Mouse (Mus musculus): ENCODE measurements at regions not wholly inside any gene's neighbourhood (a gene's known extent, or its start where the extent isn't known, plus 50 kb on each side); places are given as distances from the start of the nearest gene placed in this dataset.
A peak's percentile ranks its signal among the peaks of the same experiment; 100 is the strongest.

- TF ChIP-seq CTCF (IDR thresholded peaks at IDR 0.05; ENCODE audit: control insufficient read depth, insufficient read depth, low read length) (no peak), POLR2A (IDR thresholded peaks at IDR 0.05; ENCODE audit: borderline replicate concordance, control insufficient read depth, low read depth, low read length) (no peak)
- H3K27ac ChIP-seq (ENCODE audit: control insufficient read depth, insufficient read depth, low read depth, low read length, poor library complexity), result no peak overlapping the region
- no peaks in the 10 kb centered on the region for H3K4me1 ChIP-seq (ENCODE audit: control insufficient read depth, insufficient read depth, low read length)
- H3K4me3 ChIP-seq (replicated peaks; ENCODE audit: control insufficient read depth, low read depth, low read length), result no peak overlapping the region
These were observed 72.9 kb downstream of the Manea start for GRCm38 (mm10) chr4:26273754-26274153.

- WGBS, result 81% methylated on average over 1 of the region's 1 CpGs
- Histone ChIP-seq H3K4me3 (replicated peaks; ENCODE audit: control insufficient read depth, low read depth, low read length) (no peak overlapping the region), H3K4me1 (ENCODE audit: control insufficient read depth, insufficient read depth, low read length) (no peaks in the 10 kb centered on the region), H3K27ac (ENCODE audit: control insufficient read depth, insufficient read depth, low read depth, low read length, poor library complexity) (no peak overlapping the region)
- TF ChIP-seq CTCF (IDR thresholded peaks at IDR 0.05; ENCODE audit: control insufficient read depth, insufficient read depth, low read length) (no peak), POLR2A (IDR thresholded peaks at IDR 0.05; ENCODE audit: borderline replicate concordance, control insufficient read depth, low read depth, low read length) (no peak)
These were observed 87.3 kb downstream of the Manea start for GRCm38 (mm10) chr4:26259230-26260029.

GRCm38 (mm10) chr4:26255889-26256288, 90.8 kb downstream of the Manea start:
- Histone ChIP-seq H3K4me1 (ENCODE audit: control insufficient read depth, insufficient read depth, low read length) (no peaks in the 10 kb centered on the region), H3K27ac (ENCODE audit: control insufficient read depth, insufficient read depth, low read depth, low read length, poor library complexity) (no peak overlapping the region), H3K4me3 (replicated peaks; ENCODE audit: control insufficient read depth, low read depth, low read length) (no peak overlapping the region)
- 51% methylated on average over 3 of the region's 3 CpGs for WGBS
- TF ChIP-seq CTCF (IDR thresholded peaks at IDR 0.05; ENCODE audit: control insufficient read depth, insufficient read depth, low read length) (no peak), POLR2A (IDR thresholded peaks at IDR 0.05; ENCODE audit: borderline replicate concordance, control insufficient read depth, low read depth, low read length) (no peak)

- Histone ChIP-seq H3K27ac (ENCODE audit: control insufficient read depth, insufficient read depth, low read depth, low read length, poor library complexity) (no peak overlapping the region), H3K4me1 (ENCODE audit: control insufficient read depth, insufficient read depth, low read length) (no peaks in the 10 kb centered on the region), H3K4me3 (replicated peaks; ENCODE audit: control insufficient read depth, low read depth, low read length) (no peak overlapping the region)
- TF ChIP-seq POLR2A (IDR thresholded peaks at IDR 0.05; ENCODE audit: borderline replicate concordance, control insufficient read depth, low read depth, low read length) (no peak), CTCF (IDR thresholded peaks at IDR 0.05; ENCODE audit: control insufficient read depth, insufficient read depth, low read length) (peak; percentile 66)
- WGBS, result 59% methylated on average over 13 of the region's 13 CpGs
These were observed 98.5 kb downstream of the Manea start for GRCm38 (mm10) chr4:26247925-26248856.

GRCm38 (mm10) chr4:26223267-26223666, 123.4 kb downstream of the Manea start:
- no peaks in the 10 kb centered on the region for H3K4me1 ChIP-seq (ENCODE audit: control insufficient read depth, insufficient read depth, low read length)
- no peak overlapping the region for H3K27ac ChIP-seq (ENCODE audit: control insufficient read depth, insufficient read depth, low read depth, low read length, poor library complexity)
- no peak overlapping the region for H3K4me3 ChIP-seq (replicated peaks; ENCODE audit: control insufficient read depth, low read depth, low read length)
- no peak for TF ChIP-seq POLR2A (IDR thresholded peaks at IDR 0.05; ENCODE audit: borderline replicate concordance, control insufficient read depth, low read depth, low read length)
- TF ChIP-seq CTCF (IDR thresholded peaks at IDR 0.05; ENCODE audit: control insufficient read depth, insufficient read depth, low read length), result no peak
- WGBS, result 78% methylated on average over 1 of the region's 1 CpGs
